Mouse (Mus musculus) small intestine, adult 2 months (tissue): ENCODE measurements at regions not wholly inside any gene's neighbourhood (a gene's known extent, or its start where the extent isn't known, plus 50 kb on each side); places are given as distances from the start of the nearest gene placed in this dataset.

ENCODE experiments used
- CTCF ChIP-seq: fragments of 200-500 bp; IDR thresholded peaks from 2 replicates; pipeline ENCODE4 v1.5.1; 2012; ENCODE audit warnings: low read depth, mild to moderate bottlenecking, control low read depth, inconsistent platforms, low read length, moderate library complexity, mixed read lengths; ENCODE audit not compliant: insufficient replicate concordance, insufficient read length; ENCODE audit errors: extremely low read depth
- POLR2A ChIP-seq: fragments of 200-500 bp; IDR thresholded peaks from 2 replicates; pipeline ENCODE4 v1.6.1; 2012; ENCODE audit warnings: low read depth, mild to moderate bottlenecking, control low read depth, inconsistent platforms, low read length, moderate library complexity

- TF ChIP-seq POLR2A (no peak), CTCF (no peak)
Measured at GRCm38 (mm10) chr14:76821484-76821883, 215.1 kb upstream of the Ccdc122 start.
